Mouse (Mus musculus): ENCODE measurements around the gene Noc2l. TPM values are rescaled to one million over a fixed set of nuclear protein-coding genes. Genes with fewer than 3 reads are reported as not detected.

The Noc2l gene
- polyA plus RNA-seq, 1 experiment: 67.1 TPM

Other genes starting within 250 kb of the Noc2l start
- 8.8 and 9.6 TPM in 2 replicates for gene B3galt6, start 243.4 kb upstream of the Noc2l start, polyA plus RNA-seq (2012; rRNA removed)
- gene Sdf4, start 243.1 kb upstream of the Noc2l start, polyA plus RNA-seq (2012; rRNA removed): 119 and 131 TPM in 2 replicates
- gene Tnfrsf4, start 222.2 kb upstream of the Noc2l start, polyA plus RNA-seq (2012; rRNA removed): 3.5 and 3.8 TPM in 2 replicates
- gene Tnfrsf18, start 209.8 kb upstream of the Noc2l start, polyA plus RNA-seq (2012; rRNA removed): 3.5 and 3.6 TPM in 2 replicates
- gene Ttll10, start 176.6 kb upstream of the Noc2l start, polyA plus RNA-seq (2012; rRNA removed): 17.0 and 21.7 TPM in 2 replicates
- gene 9430015G10Rik, start 126.0 kb upstream of the Noc2l start, polyA plus RNA-seq (2012; rRNA removed): 23.5 and 23.8 TPM in 2 replicates
- gene Rnf223, start 105.5 kb upstream of the Noc2l start, polyA plus RNA-seq (2012; rRNA removed): 0.58 and 0.86 TPM in 2 replicates
- gene Agrn, start 38.5 kb upstream of the Noc2l start, polyA plus RNA-seq (2012; rRNA removed): 71.1 and 73.9 TPM in 2 replicates
- 10.5 and 11.0 TPM in 2 replicates for gene Isg15, start 35.2 kb upstream of the Noc2l start, polyA plus RNA-seq (2012; rRNA removed)
- 3.5 and 6.4 TPM in 2 replicates for gene AW011738, start 32.7 kb upstream of the Noc2l start, polyA plus RNA-seq (2012; rRNA removed)
- 0.55 and 0.75 TPM in 2 replicates for gene Perm1, start 20.1 kb upstream of the Noc2l start, polyA plus RNA-seq (2012; rRNA removed)
- gene Plekhn1, start 1.2 kb upstream of the Noc2l start, polyA plus RNA-seq (2012; rRNA removed): 37.5 and 39.1 TPM in 2 replicates
- 0.47 and 2.2 TPM in 2 replicates for gene Samd11, start 19.6 kb downstream of the Noc2l start, polyA plus RNA-seq (2012; rRNA removed)
- 0.05 TPM in 1 of 2 replicates, not detected in the other for gene Vmn2r-ps159, start 95.1 kb downstream of the Noc2l start, polyA plus RNA-seq (2012; rRNA removed)

Data from gonadal fat pad, adult 2 months (tissue).